Mouse (Mus musculus) E14TG2a.4 (cell line): ENCODE results near the gene Brpf3.
A peak's percentile ranks its signal among the peaks of the same experiment; 100 is the strongest.

ENCODE experiments used
- CTCF ChIP-seq: conservative IDR thresholded peaks from 2 replicates; pipeline ENCODE4 v1.5.1; 2014; ENCODE audit warnings: low read length
- NANOG ChIP-seq: IDR thresholded peaks from 2 replicates; pipeline ENCODE4 v1.6.1; 2014; ENCODE audit warnings: borderline replicate concordance, low read length, mixed read lengths
- POU5F1 ChIP-seq: IDR thresholded peaks from 2 replicates; pipeline ENCODE4 v1.6.1; 2014; ENCODE audit warnings: low read length, borderline replicate concordance

- peak; percentile 91 for TF ChIP-seq CTCF
- TF ChIP-seq NANOG, result no peak
- no peak for TF ChIP-seq POU5F1
These were observed 75.9 kb downstream of the Brpf3 start for GRCm38 (mm10) chr17:28876821-28877220.
